Mouse (Mus musculus) forebrain, embryonic 16.5 days (tissue): ENCODE results near the gene Fas. TPM values are rescaled to one million over a fixed set of nuclear protein-coding genes. Genes with fewer than 3 reads are reported as not detected.

ENCODE experiments used
- ATAC-seq: fragments of 200-750 bp; cut with Nextera tagmentation; 2 replicates; pipeline ENCODE4 v1.8.0; 2017; ENCODE audit warnings: mild to moderate bottlenecking, moderate library complexity
- H3K27ac ChIP-seq: fragments of 300-500 bp; sonication (generic); 2 replicates; pipeline ENCODE4 v1.5.1; 2014; ENCODE audit warnings: low read length, control low read depth
- H3K27me3 ChIP-seq: fragments of 300-500 bp; sonication (generic); replicated peaks from 2 replicates; pipeline ENCODE4 v1.6.1; 2014; ENCODE audit warnings: low read length; ENCODE audit not compliant: control insufficient read depth, insufficient read depth
- H3K36me3 ChIP-seq: fragments of 300-500 bp; sonication (generic); 2 replicates; pipeline ENCODE4 v1.6.1; 2014; ENCODE audit not compliant: control insufficient read depth, insufficient read depth
- H3K4me1 ChIP-seq: fragments of 300-500 bp; sonication (generic); replicated peaks from 2 replicates; pipeline ENCODE4 v1.6.1; 2014; ENCODE audit warnings: low read length; ENCODE audit not compliant: control insufficient read depth, insufficient read depth
- H3K4me2 ChIP-seq: fragments of 300-500 bp; sonication (generic); 2 replicates; pipeline ENCODE4 v1.6.1; 2014; ENCODE audit warnings: mild to moderate bottlenecking, low read length, control low read depth
- H3K4me3 ChIP-seq: fragments of 300-500 bp; sonication (generic); replicated peaks from 2 replicates; pipeline ENCODE4 v1.5.1; 2014; ENCODE audit warnings: mild to moderate bottlenecking, low read length, control low read depth
- H3K9ac ChIP-seq: fragments of 300-500 bp; sonication (generic); replicated peaks from 2 replicates; pipeline ENCODE4 v1.6.1; 2014; ENCODE audit warnings: low read depth, low read length, control low read depth
- H3K9me3 ChIP-seq: fragments of 300-500 bp; sonication (generic); 2 replicates; pipeline ENCODE4 v1.6.1; 2016; ENCODE audit warnings: low read length; ENCODE audit not compliant: control insufficient read depth
- WGBS: fragments of 180-500 bp; shearing (Covaris S2); extraction: QIAGEN DNeasy Blood & Tissue Kit; methylation state at CpG from one replicate; pipeline ENCODE4 v1.1.7; 2014; 5-methylcytosine and 5-hydroxymethylcytosine counted together
- polyA plus RNA-seq: library from polyadenylated mRNA; unstranded; fragments of >200 nt; fragmentation: Nextera tagmentation; extraction: Ambion mirVana; gene quantifications from 2 replicates; pipeline ENCODE4 v1.2.1, GENCODE M21; 2015

Gene Fas
- polyA plus RNA-seq = 0.63 and 1.5 TPM in 2 replicates

DNA sequence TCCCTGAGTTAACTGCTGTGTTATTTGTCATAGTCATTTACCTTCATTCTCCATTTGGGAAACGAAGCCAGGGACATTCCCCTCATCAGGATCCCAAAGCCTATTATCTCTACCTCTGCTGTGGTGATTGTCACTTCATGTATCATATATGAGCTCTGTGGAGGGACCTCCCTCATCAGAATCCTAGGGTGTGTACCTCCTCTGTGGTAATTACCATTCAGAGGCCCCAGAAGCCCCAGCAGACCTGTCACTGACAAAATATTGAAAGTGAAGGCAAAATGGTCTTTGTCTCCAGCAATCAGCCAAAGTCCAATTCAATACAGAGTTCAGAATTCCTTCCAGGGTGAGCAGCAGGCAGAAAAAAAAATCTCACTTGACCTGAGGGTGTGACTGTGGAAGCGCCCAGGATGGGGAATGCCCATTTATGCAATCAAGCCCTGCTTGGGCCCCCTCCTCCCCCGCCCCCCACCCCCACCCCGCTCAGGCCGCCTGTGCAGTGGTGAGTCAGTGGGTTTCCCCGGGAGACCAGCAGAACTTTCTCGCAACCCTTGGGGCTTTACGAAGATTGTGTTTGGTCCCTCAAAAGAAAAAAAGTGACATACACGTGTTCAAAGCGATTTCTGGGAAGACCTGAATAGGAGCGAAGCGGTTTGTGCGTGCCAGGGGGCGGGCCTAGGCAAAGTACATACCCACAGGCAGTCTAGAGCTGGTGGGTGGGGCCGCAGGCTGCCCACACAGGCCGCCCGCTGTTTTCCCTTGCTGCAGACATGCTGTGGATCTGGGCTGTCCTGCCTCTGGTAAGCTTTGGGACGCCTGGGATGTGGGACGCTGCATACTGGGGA, at the start of gene Fas:
TSS of gene Fas (plus strand) at position 719 of the 842 bp plus-strand sequence.
- H3K4me1 ChIP-seq = peaks cover 12% of the 10 kb centered on the region
- peak; percentile 98 for ATAC-seq
- H3K27me3 ChIP-seq = peaks cover 3% of the 10 kb centered on the region; the same call in 1 of the 2 replicates
- H3K9ac ChIP-seq = peak within 1 kb of the TSS; percentile 44
- peak within 1 kb of the TSS; percentile 44 for H3K4me3 ChIP-seq
- 2% methylated on average over 19 of the region's 19 CpGs for whole genome bisulfite sequencing
- no peaks in the 10 kb centered on the region for H3K36me3 ChIP-seq
- no peaks in the 10 kb centered on the region for H3K9me3 ChIP-seq
- no peak within 1 kb of the TSS for H3K27ac ChIP-seq
- peak within 1 kb of the TSS; percentile 86 for H3K4me2 ChIP-seq

DNA sequence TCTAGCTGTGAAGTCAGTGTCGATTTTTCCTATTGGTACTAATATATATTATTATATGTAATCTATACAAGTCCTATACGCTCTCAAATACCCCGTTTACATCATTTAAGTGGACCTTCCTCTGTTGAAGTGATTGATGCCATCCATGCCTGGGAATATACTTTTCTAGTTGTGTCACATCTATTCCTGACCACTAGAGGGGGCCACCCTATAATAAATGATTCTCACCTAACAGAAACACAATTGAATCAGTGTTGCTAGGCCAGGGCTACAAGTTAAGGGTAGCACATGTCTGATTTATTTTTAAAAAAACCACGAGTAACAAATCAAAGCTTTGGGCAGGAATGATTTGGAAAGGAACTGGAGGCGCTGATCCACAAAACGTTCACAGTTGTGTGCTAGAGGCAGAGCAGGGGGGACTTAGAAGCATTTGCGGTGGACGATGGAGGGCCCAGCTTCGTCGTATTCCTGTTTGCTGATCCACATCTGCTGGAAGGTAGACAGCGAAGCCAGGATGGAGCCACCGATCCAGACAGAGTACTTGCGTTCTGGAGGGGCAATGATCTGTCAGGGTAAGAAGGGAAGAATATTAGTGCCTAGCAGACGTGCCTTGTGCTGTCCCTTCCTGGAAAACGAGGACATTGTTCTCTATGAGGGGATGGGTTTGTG, 49.1 kb upstream of the Fas start:
- ATAC-seq = peak; percentile 21; the same call in 1 of the 2 replicates
- 67% methylated on average over 15 of the region's 15 CpGs for WGBS
- Histone ChIP-seq H3K4me3 (no peak overlapping the region), H3K27ac (no peak overlapping the region), H3K36me3 (no peaks in the 10 kb centered on the region), H3K27me3 (no peaks in the 10 kb centered on the region), H3K4me2 (no peak overlapping the region), H3K9me3 (no peaks in the 10 kb centered on the region), H3K9ac (no peak overlapping the region), H3K4me1 (no peaks in the 10 kb centered on the region)

DNA sequence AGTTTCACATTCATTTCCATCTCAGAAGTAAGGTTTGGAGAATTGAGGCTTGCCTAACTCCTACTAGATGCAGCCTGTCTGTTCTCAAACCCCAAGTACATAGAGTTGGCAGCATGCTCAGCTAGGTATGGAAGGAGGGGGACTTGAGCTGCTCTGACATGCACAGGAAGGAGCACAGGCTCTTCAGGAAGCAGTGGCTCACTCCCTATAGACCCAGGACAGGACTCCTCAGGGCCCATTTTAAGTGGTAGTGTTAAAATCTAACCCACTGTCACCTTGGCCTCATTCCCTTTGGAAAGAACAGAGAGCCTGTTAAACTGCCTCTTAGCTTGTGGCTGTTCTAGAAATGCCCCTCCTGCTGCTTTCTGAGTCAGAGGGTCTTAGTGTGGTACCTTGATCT, 47.5 kb upstream of the Fas start:
- Histone ChIP-seq H3K36me3 (no peaks in the 10 kb centered on the region), H3K4me2 (no peak overlapping the region)
- no peak for ATAC-seq

DNA sequence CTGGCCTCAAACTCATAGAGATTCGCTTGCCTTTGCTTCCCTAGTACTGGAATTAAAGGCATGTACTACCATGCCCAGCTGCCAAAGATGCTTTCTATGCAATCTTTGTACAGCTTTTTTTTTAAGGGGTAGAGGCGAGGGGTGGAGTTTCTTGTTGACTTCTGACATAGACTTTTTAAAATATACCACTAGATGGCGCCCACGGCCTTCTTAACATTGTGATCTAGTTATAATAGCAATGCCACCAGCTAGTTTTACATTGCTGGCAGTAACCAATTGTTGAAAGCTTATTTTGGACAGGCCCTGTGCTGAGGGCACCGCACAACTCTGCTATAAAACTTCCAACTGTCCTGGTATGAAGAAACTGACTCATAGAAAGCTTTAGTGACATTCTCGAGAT, 46.4 kb upstream of the Fas start:
- no peaks in the 10 kb centered on the region for H3K4me1 ChIP-seq
- no peak overlapping the region for H3K4me3 ChIP-seq
- no peak overlapping the region for H3K4me2 ChIP-seq
- peak; percentile 80 for ATAC-seq
- H3K27ac ChIP-seq = no peak overlapping the region
- H3K9ac ChIP-seq = no peak overlapping the region
- 21% methylated on average over 6 of the region's 6 CpGs for WGBS
- no peaks in the 10 kb centered on the region for H3K36me3 ChIP-seq
- H3K9me3 ChIP-seq = no peaks in the 10 kb centered on the region
- no peaks in the 10 kb centered on the region for H3K27me3 ChIP-seq

More for the DNA sequence above, 47.5 kb upstream of the Fas start:
- no peak overlapping the region for H3K4me3 ChIP-seq
- H3K4me1 ChIP-seq = no peaks in the 10 kb centered on the region
- H3K27ac ChIP-seq = no peak overlapping the region
- H3K9ac ChIP-seq = no peak overlapping the region
- H3K27me3 ChIP-seq = no peaks in the 10 kb centered on the region
- H3K9me3 ChIP-seq = no peaks in the 10 kb centered on the region

DNA sequence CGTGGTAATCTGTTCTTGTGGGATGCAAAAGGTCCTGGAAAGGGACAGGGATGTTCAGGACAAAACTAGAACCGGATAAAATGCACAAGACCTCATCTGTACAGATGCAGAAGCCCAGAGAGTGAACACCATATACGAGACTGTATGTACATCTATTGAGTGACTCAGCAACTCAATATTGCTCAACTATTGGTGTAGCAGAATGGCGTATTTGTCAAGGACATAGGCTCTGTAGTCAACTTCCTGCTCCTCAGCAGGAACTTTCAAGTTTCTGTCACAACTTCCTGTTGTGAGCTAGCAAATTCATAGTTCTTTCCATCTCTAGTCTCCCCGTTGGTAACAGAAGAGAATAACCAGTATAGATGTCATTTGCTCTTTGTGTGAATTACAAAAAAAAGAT, 41.9 kb upstream of the Fas start:
- no peaks in the 10 kb centered on the region for H3K36me3 ChIP-seq

DNA sequence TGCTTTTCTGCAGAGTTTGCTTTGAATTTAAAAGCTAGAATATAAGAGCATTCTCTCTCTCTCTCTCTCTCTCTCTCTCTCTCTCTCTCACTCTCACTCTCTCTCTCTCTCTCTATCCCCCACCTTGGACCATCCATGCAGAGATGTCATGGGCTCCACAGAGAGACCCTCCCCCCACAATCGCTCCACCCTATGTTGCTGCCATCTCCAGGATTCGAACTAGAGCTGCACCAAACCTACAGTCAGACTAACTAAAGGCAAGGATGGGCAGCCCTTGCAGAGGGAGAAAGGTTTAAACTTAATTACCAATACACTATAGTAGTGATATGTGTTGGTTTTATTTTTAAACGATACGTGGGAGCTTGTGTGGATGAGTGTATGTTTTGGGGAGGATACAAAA, 39.8 kb upstream of the Fas start:
- no peaks in the 10 kb centered on the region for H3K36me3 ChIP-seq
- no peaks in the 10 kb centered on the region for H3K27me3 ChIP-seq
- ATAC-seq = no peak
- no peak overlapping the region for H3K27ac ChIP-seq
- H3K9ac ChIP-seq = no peak overlapping the region
- no peaks in the 10 kb centered on the region for H3K4me1 ChIP-seq
- no peaks in the 10 kb centered on the region for H3K9me3 ChIP-seq
- H3K4me3 ChIP-seq = no peak overlapping the region
- H3K4me2 ChIP-seq = no peak overlapping the region
- 87% methylated on average over 4 of the region's 4 CpGs for WGBS

More for the DNA sequence above, 41.9 kb upstream of the Fas start:
- Histone ChIP-seq H3K4me1 (no peaks in the 10 kb centered on the region), H3K4me2 (no peak overlapping the region), H3K27ac (no peak overlapping the region), H3K4me3 (no peak overlapping the region), H3K27me3 (no peaks in the 10 kb centered on the region), H3K9ac (no peak overlapping the region), H3K9me3 (no peaks in the 10 kb centered on the region)
- 82% methylated on average over 5 of the region's 5 CpGs for WGBS
- ATAC-seq = no peak

DNA sequence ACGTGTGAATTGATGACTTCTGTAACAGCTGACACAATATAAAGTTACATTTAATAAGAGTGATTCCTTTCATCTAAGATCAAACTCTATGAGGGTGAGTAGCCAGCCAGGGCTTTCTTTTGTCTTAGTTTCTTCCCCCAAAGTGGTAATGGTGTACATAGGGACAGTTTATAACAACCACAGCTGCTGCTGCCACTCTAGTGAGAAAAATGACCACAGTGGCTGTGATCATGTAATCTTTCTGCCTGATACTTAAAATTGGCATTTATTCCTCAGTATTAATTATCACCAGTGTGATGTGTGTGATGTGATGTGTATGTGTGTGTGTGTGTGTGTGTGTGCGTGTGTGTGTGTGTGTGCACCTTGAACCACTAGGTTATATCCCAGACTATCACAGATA, 38.6 kb upstream of the Fas start:
- 80% methylated on average over 2 of the region's 2 CpGs for WGBS
- no peaks in the 10 kb centered on the region for H3K27me3 ChIP-seq
- H3K9me3 ChIP-seq = no peaks in the 10 kb centered on the region
- H3K4me3 ChIP-seq = no peak overlapping the region
- no peaks in the 10 kb centered on the region for H3K4me1 ChIP-seq
- no peak for ATAC-seq
- H3K9ac ChIP-seq = no peak overlapping the region
- H3K27ac ChIP-seq = no peak overlapping the region
- H3K36me3 ChIP-seq = no peaks in the 10 kb centered on the region
- H3K4me2 ChIP-seq = no peak overlapping the region

DNA sequence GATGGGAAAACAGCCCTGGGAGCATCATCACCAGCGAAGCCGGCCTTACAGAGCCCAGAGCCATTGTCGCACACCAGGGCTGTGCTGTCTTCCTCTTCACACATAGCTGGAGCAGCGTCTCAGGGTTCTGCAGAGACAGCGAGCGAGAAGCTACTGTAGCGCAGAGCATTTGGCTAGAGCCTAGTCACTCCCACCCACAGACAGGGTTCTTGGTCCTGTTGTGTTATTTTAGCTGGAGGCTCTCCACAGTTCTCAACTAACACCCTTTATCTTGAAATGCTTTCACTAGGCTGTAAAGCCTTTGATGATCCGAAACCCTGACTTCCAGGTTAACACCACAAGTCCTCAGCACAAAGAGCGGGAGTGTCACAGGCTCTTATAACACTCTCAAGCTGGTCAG, 38.0 kb upstream of the Fas start:
- Histone ChIP-seq H3K9me3 (no peaks in the 10 kb centered on the region), H3K36me3 (no peaks in the 10 kb centered on the region), H3K4me2 (no peak overlapping the region), H3K27me3 (no peaks in the 10 kb centered on the region), H3K9ac (no peak overlapping the region), H3K27ac (no peak overlapping the region), H3K4me3 (no peak overlapping the region), H3K4me1 (no peaks in the 10 kb centered on the region)
- ATAC-seq = no peak
- 86% methylated on average over 9 of the region's 9 CpGs for WGBS

DNA sequence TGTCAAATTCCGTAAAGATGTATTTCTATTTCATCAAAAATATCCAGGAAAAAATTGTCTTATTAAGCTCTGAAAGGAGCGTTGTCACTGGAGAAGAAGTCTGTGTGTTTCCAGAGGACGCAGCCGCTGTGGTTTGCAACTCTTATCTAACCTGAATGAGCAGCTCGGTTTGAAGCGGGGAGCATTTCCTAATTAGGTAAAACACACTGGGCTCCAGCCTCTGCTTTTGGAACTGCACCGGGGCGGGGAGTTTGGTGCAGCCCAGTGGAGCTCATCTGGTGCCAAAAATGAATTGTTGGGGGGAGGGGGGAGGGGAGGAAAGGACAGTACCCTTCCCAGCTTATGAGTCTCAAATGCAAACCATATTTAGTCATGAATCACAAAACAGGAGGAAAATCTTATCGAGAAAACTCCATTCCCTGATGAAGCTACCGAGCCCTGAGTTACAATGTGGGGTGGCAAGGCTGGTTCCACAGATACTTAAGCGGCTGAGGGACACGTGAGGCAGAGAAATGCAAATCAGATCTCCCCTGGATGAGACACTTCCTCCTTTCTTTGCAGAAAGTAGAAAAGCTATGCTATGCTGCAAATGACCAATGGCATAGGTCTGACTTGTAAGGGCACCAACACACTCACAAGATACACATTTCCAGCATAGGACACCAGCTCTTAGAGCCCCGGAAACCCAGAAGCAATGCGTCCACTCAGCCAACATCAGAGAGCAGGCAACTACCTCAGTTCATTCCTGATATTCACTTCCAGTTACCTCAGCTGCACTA, 36.2 kb upstream of the Fas start:
- ATAC-seq = no peak
- H3K27ac ChIP-seq = no peak overlapping the region
- no peaks in the 10 kb centered on the region for H3K4me1 ChIP-seq

More for the DNA sequence above, 36.2 kb upstream of the Fas start:
- Histone ChIP-seq H3K36me3 (no peaks in the 10 kb centered on the region), H3K27me3 (no peaks in the 10 kb centered on the region), H3K9me3 (no peaks in the 10 kb centered on the region), H3K9ac (no peak overlapping the region), H3K4me2 (peak overlapping the region; percentile 9; the same call in 1 of the 2 replicates), H3K4me3 (no peak overlapping the region)
- WGBS = 36% methylated on average over 14 of the region's 14 CpGs
